Mouse (Mus musculus) kidney, adult 2 months (tissue): ENCODE measurements around the gene Stat5a.

ENCODE experiments used
- CTCF ChIP-seq: fragments of 200-500 bp; conservative IDR thresholded peaks from 2 replicates; pipeline ENCODE4 v1.5.1; 2011; ENCODE audit warnings: low read depth, mild to moderate bottlenecking, control low read depth, low read length, moderate library complexity, mixed read lengths; ENCODE audit not compliant: insufficient read depth, insufficient read length
- POLR2A ChIP-seq: fragments of 200-500 bp; IDR thresholded peaks from one replicate; pipeline ENCODE4 v1.6.1; 2011; ENCODE audit warnings: low read depth, low read length, control low read depth

GRCm38 (mm10) chr11:100844121-100844520 is 15.0 kb upstream of the Stat5a start:
- TF ChIP-seq CTCF: no peak
- TF ChIP-seq POLR2A: no peak
